Mouse (Mus musculus): Measurements from ENCODE around the gene Rhoh.

DNA sequence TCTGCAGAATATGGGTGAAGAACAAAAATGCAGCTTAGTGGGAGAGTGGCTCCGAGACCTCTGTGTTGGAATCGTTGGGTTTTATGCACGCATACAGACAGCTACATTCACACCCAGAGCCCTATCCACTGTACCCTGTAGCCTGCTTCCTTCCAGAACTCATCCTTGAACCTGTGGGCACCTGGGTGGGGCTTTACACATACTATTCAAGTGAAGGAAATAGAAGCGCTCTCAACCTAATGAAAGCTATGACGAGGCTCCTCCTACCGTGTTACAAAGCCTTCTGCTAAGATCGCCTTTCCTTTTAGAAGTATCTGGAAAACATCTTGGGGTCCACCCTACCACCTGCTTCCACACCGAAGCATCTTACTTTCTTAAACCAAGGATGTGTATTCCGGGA is 52.1 kb downstream of the Rhoh start:
- TF ChIP-seq CTCF (IDR thresholded peaks at IDR 0.05; ENCODE audit: borderline replicate concordance, extremely low read depth, insufficient read depth, insufficient read length) (no peak), POLR2A (IDR thresholded peaks at IDR 0.05; ENCODE audit: borderline replicate concordance, extremely low read depth, insufficient read depth, insufficient read length, poor library complexity, severe bottlenecking) (no peak)
